Mouse (Mus musculus) bone marrow macrophage, adult 2 months (primary cell): Measurements from ENCODE around the gene Klrb1.

Source experiments
- CTCF ChIP-seq: IDR thresholded peaks from 2 replicates; pipeline ENCODE4 v1.5.1; 2012; ENCODE audit warnings: low read depth, mild to moderate bottlenecking, low read length, moderate library complexity
- POLR2A ChIP-seq: IDR thresholded peaks from 2 replicates; pipeline ENCODE4 v1.6.1; 2012; ENCODE audit warnings: mild to moderate bottlenecking, low read depth, low read length, borderline replicate concordance

- TF ChIP-seq POLR2A (no peak), CTCF (no peak)
These were observed 11.2 kb upstream of the Klrb1 start for GRCm38 (mm10) chr6:128733908-128734679.
